Mouse (Mus musculus): ENCODE results near the gene Inf2.

DNA sequence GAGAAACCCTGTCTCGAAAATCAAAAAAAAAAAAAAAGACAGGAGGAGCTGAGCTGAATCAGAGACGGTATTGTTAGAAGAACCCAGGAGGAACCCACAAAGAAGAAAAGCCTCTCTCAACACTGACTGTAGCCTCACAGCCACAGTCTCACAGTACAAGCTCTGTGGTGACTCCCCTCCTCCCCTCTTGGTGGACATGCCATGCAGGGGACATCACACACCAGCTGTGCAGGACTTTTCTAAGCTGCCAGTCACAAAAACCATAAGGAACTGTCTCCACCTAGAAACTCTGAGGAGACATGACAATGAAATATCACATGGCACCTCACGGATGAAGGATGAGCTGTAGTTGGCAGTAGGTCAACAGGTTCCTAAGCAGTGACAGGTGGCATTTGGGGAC lies 27.4 kb upstream of the Inf2 start:
- TF ChIP-seq POLR2A (IDR thresholded peaks at IDR 0.05; ENCODE audit: borderline replicate concordance, extremely low read depth, low read depth, low read length) (no peak), CTCF (IDR thresholded peaks at IDR 0.05; ENCODE audit: insufficient read depth, low read length) (no peak)

All from lung, adult 2 months (tissue).